Mouse (Mus musculus): ENCODE data around the gene Fam20c. TPM values are rescaled to one million over a fixed set of nuclear protein-coding genes. Genes with fewer than 3 reads are reported as not detected.

Gene Fam20c
- polyA plus RNA-seq (2015; fragmentation: Nextera tagmentation; extraction: Ambion mirVana), result 5.5 and 6.1 TPM in 2 replicates

DNA sequence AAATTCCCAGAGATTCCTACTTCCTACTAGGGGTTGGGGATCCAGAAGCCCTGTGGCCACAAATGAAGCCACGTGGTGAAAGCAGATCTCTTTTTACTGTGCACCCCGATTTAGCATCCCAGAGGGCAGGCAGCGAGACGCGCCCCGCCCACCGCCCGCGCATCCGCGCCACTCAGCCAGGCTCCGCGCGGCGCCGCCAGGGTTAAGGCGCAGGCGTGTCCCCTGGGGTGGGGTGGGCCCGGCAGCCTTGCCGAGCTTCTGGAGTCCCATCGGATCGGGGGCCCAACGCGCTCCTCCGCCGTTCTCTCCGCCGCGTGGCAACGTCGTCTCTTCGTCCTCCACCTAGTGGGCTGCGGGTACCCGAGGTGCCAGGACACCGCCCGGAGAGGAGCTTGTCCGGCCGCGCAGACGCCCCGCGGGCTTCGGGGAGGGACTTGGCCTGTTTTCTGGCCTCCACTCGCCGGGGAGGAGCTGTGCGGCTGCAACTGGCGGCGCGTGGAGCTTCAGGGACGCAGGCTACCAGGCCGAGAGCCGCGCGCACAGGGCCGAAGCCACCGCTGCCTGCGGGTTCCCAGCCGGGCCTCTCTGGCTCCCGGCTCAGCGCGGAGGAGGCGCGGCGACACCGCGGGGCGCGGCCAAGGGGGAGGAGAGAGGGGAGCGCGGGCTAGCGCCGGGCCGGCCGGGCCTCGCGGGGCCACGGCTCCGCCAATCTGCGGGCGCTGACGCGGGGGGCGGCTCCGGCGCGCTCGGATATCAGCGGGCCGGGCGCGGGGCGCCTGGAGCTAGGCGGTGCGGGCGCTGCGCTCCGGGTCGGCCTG lies at the start of gene Fam20c:
Gene Fam20c, plus strand, starts transcription at position 212 of the 818 bp plus-strand sequence.
- no peaks in the 10 kb centered on the region for H3K9me3 ChIP-seq (ENCODE audit: control insufficient read depth, low read length)
- TF ChIP-seq CTCF (IDR thresholded peaks at IDR 0.05; ENCODE audit: low read depth), result peak; percentile 36; the same call in 1 of the 2 replicates
- no peak for TF ChIP-seq EP300 (optimal IDR thresholded peaks at IDR 0.05)
- H3K9ac ChIP-seq (ENCODE audit: low read length), result peak within 1 kb of the TSS; percentile 76
- peak; percentile 94 for ATAC-seq (ENCODE audit: low FRiP score, low TSS enrichment)
- H3K36me3 ChIP-seq (ENCODE audit: control insufficient read depth, insufficient read depth, low read length), result peaks cover under 1% of the 10 kb centered on the region
- DNase-seq (ENCODE audit: low spot score), result peak; percentile 91
- H3K4me1 ChIP-seq (replicated peaks; ENCODE audit: control insufficient read depth, insufficient read depth), result peaks cover 11% of the 10 kb centered on the region; the same call in 1 of the 2 replicates
- H3K4me2 ChIP-seq (replicated peaks; ENCODE audit: low read depth), result peak within 1 kb of the TSS; percentile 96
- no peaks in the 10 kb centered on the region; the same call in 1 of the 2 replicates for H3K27me3 ChIP-seq (ENCODE audit: control insufficient read depth, insufficient read depth, low read length)
- WGBS, result 0% methylated on average over 64 of the region's 98 CpGs
- H3K4me3 ChIP-seq (ENCODE audit: low read depth, low read length), result peak within 1 kb of the TSS; percentile 66
- H3K27ac ChIP-seq (replicated peaks), result peak within 1 kb of the TSS; percentile 87

DNA sequence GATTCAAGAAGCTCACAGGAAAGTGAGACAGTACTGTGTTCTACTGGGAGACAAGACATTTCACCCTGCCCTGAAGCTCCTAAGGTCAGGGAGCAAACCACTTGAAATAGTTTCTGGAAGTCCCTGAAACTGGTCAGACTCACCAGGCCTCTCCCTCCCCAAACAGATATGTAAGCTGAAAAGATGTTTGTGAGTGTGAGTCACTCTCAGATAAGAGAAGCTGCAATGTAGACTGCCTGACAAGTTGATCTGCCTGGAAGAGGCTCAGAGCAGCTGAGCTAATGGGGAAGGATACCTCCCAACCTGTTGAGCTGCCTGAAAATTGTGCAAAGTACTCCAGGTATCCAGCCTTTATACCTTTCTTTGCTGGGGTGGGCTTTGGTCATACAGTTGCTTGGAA lies 46.9 kb upstream of the Fam20c start:
- no peak for TF ChIP-seq CTCF (IDR thresholded peaks at IDR 0.05; ENCODE audit: low read depth)
- TF ChIP-seq EP300 (optimal IDR thresholded peaks at IDR 0.05), result no peak
- Histone ChIP-seq H3K36me3 (ENCODE audit: control insufficient read depth, insufficient read depth, low read length) (no peaks in the 10 kb centered on the region), H3K27ac (replicated peaks) (no peak overlapping the region), H3K27me3 (ENCODE audit: control insufficient read depth, insufficient read depth, low read length) (no peaks in the 10 kb centered on the region), H3K4me1 (replicated peaks; ENCODE audit: control insufficient read depth, insufficient read depth) (no peaks in the 10 kb centered on the region), H3K9ac (ENCODE audit: low read length) (no peak overlapping the region), H3K9me3 (ENCODE audit: control insufficient read depth, low read length) (peaks cover 5% of the 10 kb centered on the region; the same call in 1 of the 2 replicates), H3K4me2 (replicated peaks; ENCODE audit: low read depth) (no peak overlapping the region), H3K4me3 (ENCODE audit: low read depth, low read length) (no peak overlapping the region)
- DNase-seq (ENCODE audit: low spot score) (no peak), ATAC-seq (ENCODE audit: low FRiP score, low TSS enrichment) (peak; percentile 73; the same call in 1 of the 2 replicates)

DNA sequence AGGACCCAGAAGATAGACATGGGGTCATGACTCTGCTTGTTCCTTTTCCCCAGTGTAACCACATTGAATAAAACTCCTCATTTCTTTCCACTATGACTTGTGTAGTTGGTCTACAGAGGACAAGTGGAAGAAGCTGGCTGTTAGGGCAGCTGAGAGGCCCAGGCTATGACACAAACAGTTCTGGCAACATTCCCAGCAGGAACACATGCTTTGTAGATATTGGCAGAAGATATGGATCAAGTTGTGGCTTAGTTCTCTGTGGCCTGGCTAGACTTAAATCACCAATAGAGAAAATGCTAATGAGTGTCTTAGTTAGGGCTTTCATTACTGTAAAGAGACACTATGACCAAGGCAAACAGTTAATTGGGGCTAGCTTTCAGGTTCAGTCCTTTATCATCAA lies 45.7 kb upstream of the Fam20c start:
- peaks cover 5% of the 10 kb centered on the region; the same call in 1 of the 2 replicates for H3K9me3 ChIP-seq (ENCODE audit: control insufficient read depth, low read length)
- TF ChIP-seq CTCF (IDR thresholded peaks at IDR 0.05; ENCODE audit: low read depth) (no peak), EP300 (optimal IDR thresholded peaks at IDR 0.05) (no peak)
- no peak overlapping the region for H3K9ac ChIP-seq (ENCODE audit: low read length)
- no peak for ATAC-seq (ENCODE audit: low FRiP score, low TSS enrichment)
- DNase-seq (ENCODE audit: low spot score), result no peak
- H3K27ac ChIP-seq (replicated peaks), result no peak overlapping the region
- H3K4me1 ChIP-seq (replicated peaks; ENCODE audit: control insufficient read depth, insufficient read depth), result no peaks in the 10 kb centered on the region
- H3K4me2 ChIP-seq (replicated peaks; ENCODE audit: low read depth), result no peak overlapping the region
- no peaks in the 10 kb centered on the region for H3K27me3 ChIP-seq (ENCODE audit: control insufficient read depth, insufficient read depth, low read length)
- no peak overlapping the region for H3K4me3 ChIP-seq (ENCODE audit: low read depth, low read length)
- no peaks in the 10 kb centered on the region for H3K36me3 ChIP-seq (ENCODE audit: control insufficient read depth, insufficient read depth, low read length)

DNA sequence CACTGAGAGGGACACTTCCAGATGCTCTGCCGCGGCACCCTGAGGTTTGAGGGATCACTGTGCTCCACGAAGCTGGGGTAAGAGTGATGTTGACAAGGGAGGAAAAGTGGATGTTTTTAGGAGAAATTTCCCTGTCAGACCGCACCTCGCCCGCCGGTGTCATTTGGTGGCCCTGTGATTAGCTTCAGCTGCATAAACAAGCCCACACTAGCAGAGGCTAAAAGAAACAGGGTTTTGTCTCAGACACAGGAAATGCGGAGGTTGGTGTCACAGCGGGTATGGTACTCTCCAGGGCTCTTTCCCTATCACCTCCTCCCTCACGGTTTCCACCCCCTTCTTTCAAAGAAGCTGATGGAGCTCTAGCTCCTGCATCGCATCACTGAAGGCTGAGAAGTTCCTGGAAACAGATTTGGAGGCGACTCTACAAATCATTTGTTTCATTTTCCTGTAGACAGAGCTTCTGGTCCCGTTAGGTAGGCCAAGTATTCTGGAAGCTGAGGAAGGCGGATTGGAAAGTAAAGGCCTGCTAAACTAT lies 38.7 kb upstream of the Fam20c start:
- no peak overlapping the region for H3K4me2 ChIP-seq (replicated peaks; ENCODE audit: low read depth)
- H3K27ac ChIP-seq (replicated peaks), result no peak overlapping the region
- 22% methylated on average over 14 of the region's 14 CpGs for WGBS
- no peak overlapping the region for H3K4me3 ChIP-seq (ENCODE audit: low read depth, low read length)
- no peaks in the 10 kb centered on the region for H3K27me3 ChIP-seq (ENCODE audit: control insufficient read depth, insufficient read depth, low read length)
- TF ChIP-seq CTCF (IDR thresholded peaks at IDR 0.05; ENCODE audit: low read depth), result no peak
- TF ChIP-seq EP300 (optimal IDR thresholded peaks at IDR 0.05), result no peak
- no peak overlapping the region for H3K9ac ChIP-seq (ENCODE audit: low read length)
- DNase-seq (ENCODE audit: low spot score) (no peak), ATAC-seq (ENCODE audit: low FRiP score, low TSS enrichment) (no peak)
- H3K4me1 ChIP-seq (replicated peaks; ENCODE audit: control insufficient read depth, insufficient read depth), result no peaks in the 10 kb centered on the region
- no peaks in the 10 kb centered on the region for H3K9me3 ChIP-seq (ENCODE audit: control insufficient read depth, low read length)
- no peaks in the 10 kb centered on the region for H3K36me3 ChIP-seq (ENCODE audit: control insufficient read depth, insufficient read depth, low read length)

DNA sequence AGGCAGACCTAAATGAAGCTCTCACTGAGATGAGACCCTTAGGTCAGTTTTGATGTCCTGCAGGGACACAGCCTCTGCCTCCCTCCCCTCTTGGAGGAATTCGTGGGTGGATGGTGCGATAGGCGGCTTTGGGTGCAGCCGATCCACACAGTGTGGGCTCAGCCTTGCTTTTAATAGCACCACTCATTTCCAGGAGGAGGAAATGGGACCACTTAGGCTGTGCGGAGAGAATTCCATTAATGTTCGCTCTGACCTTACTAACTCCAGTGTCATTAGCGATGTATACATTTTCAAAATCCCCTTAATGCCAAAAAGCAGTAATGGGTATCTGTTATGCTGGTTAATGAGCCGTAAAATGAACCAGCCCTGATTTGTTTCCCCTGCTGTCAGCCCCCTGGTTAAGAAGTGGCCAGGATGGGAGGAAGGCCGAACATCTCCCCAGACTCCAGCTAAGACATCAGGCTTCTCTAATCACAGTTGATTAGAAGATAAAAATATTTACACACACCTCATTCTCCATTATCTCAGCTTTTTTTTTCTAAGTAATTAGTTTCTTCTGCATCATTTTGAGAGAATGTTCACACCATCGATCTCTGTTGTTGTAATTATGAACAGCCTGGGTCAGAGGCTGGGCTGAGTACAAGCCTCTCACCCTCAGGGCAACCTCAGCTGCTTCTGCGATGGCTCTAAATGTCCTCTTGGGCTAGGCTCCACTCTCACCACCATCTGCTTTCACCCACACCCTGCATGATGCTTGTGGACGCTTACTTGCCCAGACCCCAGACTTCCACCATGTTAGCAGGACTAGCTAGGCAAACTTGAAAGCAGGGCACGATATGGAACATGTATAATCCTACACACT lies 33.8 kb upstream of the Fam20c start:
- H3K27ac ChIP-seq (replicated peaks), result no peak overlapping the region
- H3K36me3 ChIP-seq (ENCODE audit: control insufficient read depth, insufficient read depth, low read length), result no peaks in the 10 kb centered on the region
- no peaks in the 10 kb centered on the region for H3K27me3 ChIP-seq (ENCODE audit: control insufficient read depth, insufficient read depth, low read length)
- ATAC-seq (ENCODE audit: low FRiP score, low TSS enrichment) (no peak), DNase-seq (ENCODE audit: low spot score) (no peak)
- TF ChIP-seq EP300 (optimal IDR thresholded peaks at IDR 0.05) (no peak), CTCF (IDR thresholded peaks at IDR 0.05; ENCODE audit: low read depth) (no peak)
- no peaks in the 10 kb centered on the region for H3K9me3 ChIP-seq (ENCODE audit: control insufficient read depth, low read length)
- no peaks in the 10 kb centered on the region for H3K4me1 ChIP-seq (replicated peaks; ENCODE audit: control insufficient read depth, insufficient read depth)
- H3K4me3 ChIP-seq (ENCODE audit: low read depth, low read length), result no peak overlapping the region
- WGBS, result 44% methylated on average over 13 of the region's 13 CpGs
- H3K4me2 ChIP-seq (replicated peaks; ENCODE audit: low read depth), result no peak overlapping the region
- no peak overlapping the region for H3K9ac ChIP-seq (ENCODE audit: low read length)
